ENCODE assay signal across 22 mouse cellular contexts in the genomic region with DNA sequence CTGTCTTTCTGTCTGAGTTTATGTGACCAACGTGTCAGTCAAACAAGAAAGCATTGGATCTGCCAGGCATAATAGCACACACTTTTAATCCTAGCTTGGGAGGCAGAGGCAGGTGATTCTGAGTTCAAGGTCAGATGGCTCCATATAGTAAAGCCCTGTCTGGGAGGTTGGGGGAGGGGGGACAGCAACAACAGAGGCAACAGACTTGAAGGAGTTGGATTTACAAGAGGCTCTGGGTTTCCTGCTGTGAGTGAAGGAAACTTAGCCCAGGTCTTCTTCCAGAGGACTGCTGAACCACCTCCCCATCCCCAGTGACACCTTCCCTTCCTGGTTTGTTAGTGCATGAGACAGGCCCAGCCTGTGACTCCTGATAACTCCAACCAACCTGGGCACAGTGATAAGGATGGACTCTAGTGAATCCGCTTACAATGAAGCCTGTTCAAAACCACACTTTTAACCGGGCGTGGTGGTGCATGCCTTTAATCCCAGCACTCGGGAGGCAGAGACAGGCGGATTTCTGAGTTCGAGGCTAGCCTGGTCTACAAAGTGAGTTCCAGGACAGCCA. TPM values are rescaled to one million over a fixed set of nuclear protein-coding genes. Genes with fewer than 3 reads are reported as not detected.
A peak's percentile ranks its signal among the peaks of the same experiment; 100 is the strongest.
DNase-seq lines count a peak whose midpoint lies in the region; ATAC-seq lines count a peak whose summit lies in the region.
"Had no signal": no experiment of that assay in that cellular context is flagged by ENCODE, and none has a peak within 500 bp of the region (broad histone marks: within the 10 kb centered on the region; RNA-seq: fewer than 3 reads in every experiment).

No protein-coding gene starts in this region.

- peak; percentile 81 for ATAC-seq in heart, embryonic 12.5 days (ENCODE audit: insufficient number of reproducible peaks, low FRiP score)
- ATAC-seq in erythroid progenitor cell, adult 5-6 weeks (replicated peaks; ENCODE audit: low FRiP score, poor library complexity, severe bottlenecking): peak; percentile 96
- peak; percentile 90 for ATAC-seq in megakaryocyte progenitor cell, adult 5-6 weeks (replicated peaks; ENCODE audit: poor library complexity)
- ATAC-seq: forebrain, postnatal 0 days; intestine, postnatal 0 days had no signal

- no peak overlapping the region for H3K4me2 ChIP-seq in heart, embryonic 12.5 days
- H3K4me2 ChIP-seq: heart, embryonic 13.5 days had no signal

- no peak overlapping the region for H3K9ac ChIP-seq in heart, embryonic 12.5 days
- H3K9ac ChIP-seq: forebrain, postnatal 0 days; heart, embryonic 13.5 days had no signal

- peaks cover 65% of the 10 kb centered on the region for H3K36me3 ChIP-seq in heart, embryonic 12.5 days

- WGBS in heart, embryonic 12.5 days: 73% methylated on average over 7 of the region's 7 CpGs

- no peaks in the 10 kb centered on the region for H3K9me3 ChIP-seq in heart, embryonic 12.5 days (replicated peaks)
- H3K9me3 ChIP-seq: heart, embryonic 13.5 days; hindbrain, embryonic 10.5 days had no signal

- H3K4me3 ChIP-seq in heart, embryonic 12.5 days: no peak overlapping the region
- H3K4me3 ChIP-seq: heart, embryonic 13.5 days; hindbrain, embryonic 10.5 days had no signal

- H3K27me3 ChIP-seq in heart, embryonic 12.5 days (replicated peaks): no peaks in the 10 kb centered on the region
- H3K27me3 ChIP-seq: heart, embryonic 13.5 days had no signal

- H3K27ac ChIP-seq in heart, embryonic 12.5 days (ENCODE audit: poor library complexity, severe bottlenecking): no peak overlapping the region
- H3K27ac ChIP-seq: heart, embryonic 13.5 days; hindbrain, embryonic 10.5 days had no signal

- peaks cover 25% of the 10 kb centered on the region for H3K4me1 ChIP-seq in heart, embryonic 12.5 days (replicated peaks)

- no peak for DNase-seq in heart, adult 8-10 months (ENCODE audit: low spot score)
- peak; percentile 98 for DNase-seq in R1 (ENCODE audit: low read depth, low spot score)
- DNase-seq in ovary, postnatal 36 days (ENCODE audit: low spot score): no peak
- DNase-seq in gastrocnemius, postnatal 14 days: no peak
- no peak for DNase-seq in urinary bladder, adult 18-20 months (ENCODE audit: low spot score in 2 of 2)
- DNase-seq: adrenal gland, postnatal 10 days; cerebellum, adult 9-11 months; forebrain, postnatal 0 days; lung, adult 18-20 months; lung, postnatal 4 days; midbrain, embryonic 14.5 days; right cerebral cortex, postnatal 25 days; thymus, adult 2 months had no signal

- intact Hi-C loops in gastrocnemius, postnatal 14 days (cut with DNase I; ENCODE audit: low total_unique reads): no loop called here

RNA-seq across cellular contexts. Expression of a gene that starts 7.6 kb away (rescaled TPM):
- polyA plus RNA-seq in heart, embryonic 12.5 days (2016; fragmentation: Nextera tagmentation; extraction: Ambion mirVana): 69.2 and 69.6 TPM in 2 replicates
- 10 to 100 TPM in 3 of 4 experiments, 1 to 10 TPM in 1; 9.7 to 12.1 (median 10.5) TPM for total RNA-seq in heart, adult 8-10 months (2022)
- 124 and 160 TPM in 2 replicates for total RNA-seq in erythroid progenitor cell, adult 5-6 weeks (2015; ENCODE audit: low replicate concordance)
- total RNA-seq in erythroid progenitor cell, adult 5-6 weeks (2017; ENCODE audit: low replicate concordance): 58.5 and 68.4 TPM in 2 replicates
- total RNA-seq in megakaryocyte progenitor cell, adult 5-6 weeks (2015): 85.1 and 90.4 TPM in 2 replicates
- total RNA-seq in megakaryocyte progenitor cell, adult 5-6 weeks (2017): 34.9 and 39.5 TPM in 2 replicates
- 1 to 10 TPM; 5.8 to 6.2 TPM for total RNA-seq in gastrocnemius, postnatal 14 days (2021)

RNA-seq across cellular contexts. Expression of a gene that starts 19.0 kb away (rescaled TPM):
- polyA plus RNA-seq in heart, embryonic 12.5 days (2016; fragmentation: Nextera tagmentation; extraction: Ambion mirVana): not detected in 2 replicates
- not detected for total RNA-seq in heart, adult 8-10 months (2022)
- total RNA-seq in erythroid progenitor cell, adult 5-6 weeks (2015; ENCODE audit: low replicate concordance): not detected in 2 replicates
- total RNA-seq in erythroid progenitor cell, adult 5-6 weeks (2017; ENCODE audit: low replicate concordance): not detected in 2 replicates
- not detected in 2 replicates for total RNA-seq in megakaryocyte progenitor cell, adult 5-6 weeks (2015)
- total RNA-seq in megakaryocyte progenitor cell, adult 5-6 weeks (2017): not detected in 2 replicates
- not detected for total RNA-seq in gastrocnemius, postnatal 14 days (2021)
- total RNA-seq: adrenal gland, postnatal 10 days; forebrain, postnatal 0 days; gastrocnemius, adult 8-10 months; layer of hippocampus, postnatal 10 days; left cerebral cortex, postnatal 36 days had no signal
- polyA plus RNA-seq: forebrain, postnatal 0 days; heart, embryonic 13.5 days; hindbrain, embryonic 10.5 days; intestine, postnatal 0 days; midbrain, embryonic 14.5 days; thymus, adult 2 months had no signal

RNA-seq across cellular contexts. Expression of a gene that starts 25.2 kb away (rescaled TPM):
- 8.7 and 8.9 TPM in 2 replicates for polyA plus RNA-seq in heart, embryonic 12.5 days (2016; fragmentation: Nextera tagmentation; extraction: Ambion mirVana)
- total RNA-seq in heart, adult 8-10 months (2022): 10 to 100 TPM; 21.5 to 33.7 (median 31.0) TPM
- total RNA-seq in erythroid progenitor cell, adult 5-6 weeks (2015; ENCODE audit: low replicate concordance): not detected in 2 replicates
- not detected in 2 replicates for total RNA-seq in erythroid progenitor cell, adult 5-6 weeks (2017; ENCODE audit: low replicate concordance)
- 0.12 TPM in 1 of 2 replicates, not detected in the other for total RNA-seq in megakaryocyte progenitor cell, adult 5-6 weeks (2015)
- total RNA-seq in megakaryocyte progenitor cell, adult 5-6 weeks (2017): 0.44 TPM in 1 of 2 replicates, not detected in the other
- 10 to 100 TPM; 14.5 to 18.3 TPM for total RNA-seq in gastrocnemius, postnatal 14 days (2021)

RNA-seq across cellular contexts. Expression of a gene that starts 27.6 kb away (rescaled TPM):
- 6.9 and 7.2 TPM in 2 replicates for polyA plus RNA-seq in heart, embryonic 12.5 days (2016; fragmentation: Nextera tagmentation; extraction: Ambion mirVana)
- total RNA-seq in heart, adult 8-10 months (2022): 10 to 100 TPM; 89.5 to 93.4 (median 90.3) TPM
- 8.3 and 8.8 TPM in 2 replicates for total RNA-seq in erythroid progenitor cell, adult 5-6 weeks (2015; ENCODE audit: low replicate concordance)
- total RNA-seq in erythroid progenitor cell, adult 5-6 weeks (2017; ENCODE audit: low replicate concordance): 12.5 and 15.1 TPM in 2 replicates
- 8.0 and 8.3 TPM in 2 replicates for total RNA-seq in megakaryocyte progenitor cell, adult 5-6 weeks (2015)
- 14.8 and 15.8 TPM in 2 replicates for total RNA-seq in megakaryocyte progenitor cell, adult 5-6 weeks (2017)
- 10 to 100 TPM; 49.6 to 50.8 TPM for total RNA-seq in gastrocnemius, postnatal 14 days (2021)

RNA-seq across cellular contexts. Expression of a gene that starts 34.5 kb away (rescaled TPM):
- 38.7 and 39.1 TPM in 2 replicates for polyA plus RNA-seq in heart, embryonic 12.5 days (2016; fragmentation: Nextera tagmentation; extraction: Ambion mirVana)
- 1 to 10 TPM; 4.3 to 4.9 (median 4.5) TPM for total RNA-seq in heart, adult 8-10 months (2022)
- total RNA-seq in erythroid progenitor cell, adult 5-6 weeks (2015; ENCODE audit: low replicate concordance): 345 and 367 TPM in 2 replicates
- 664 and 783 TPM in 2 replicates for total RNA-seq in erythroid progenitor cell, adult 5-6 weeks (2017; ENCODE audit: low replicate concordance)
- 8.9 and 10.8 TPM in 2 replicates for total RNA-seq in megakaryocyte progenitor cell, adult 5-6 weeks (2015)
- total RNA-seq in megakaryocyte progenitor cell, adult 5-6 weeks (2017): 9.6 and 13.4 TPM in 2 replicates
- 1 to 10 TPM; 4.7 to 5.4 TPM for total RNA-seq in gastrocnemius, postnatal 14 days (2021)

Comparison
In these comparisons a context has a peak if more than half of its experiments do, and no peak if none do; other contexts are left out.
1. RNA of a gene that starts 25.2 kb away (total RNA-seq): 21.5 to 33.7 TPM in heart, adult 8-10 months and 14.5 to 18.3 TPM in gastrocnemius, postnatal 14 days; 0.12 to 0.44 TPM in megakaryocyte progenitor cell, adult 5-6 weeks and not detected in erythroid progenitor cell, adult 5-6 weeks; every median in the first group is over 10 times any median in the second.
2. Peak in every context shown above with its lines, with median percentiles within 50 percentile points of each other: ATAC-seq.